Mouse (Mus musculus) testis, postnatal 14 days (tissue): ENCODE data around the gene Mum1.
"Not testable (repeated sequence)": the region's sequence is repeated elsewhere in the genome, so short reads cannot be mapped to it uniquely, and the experiment has no call there.

ENCODE experiments used
- DNase-seq: peaks from one replicate; pipeline ENCODE4 v3.0.0; 2021; ENCODE audit warnings: low spot score

The Mum1 gene

DNA sequence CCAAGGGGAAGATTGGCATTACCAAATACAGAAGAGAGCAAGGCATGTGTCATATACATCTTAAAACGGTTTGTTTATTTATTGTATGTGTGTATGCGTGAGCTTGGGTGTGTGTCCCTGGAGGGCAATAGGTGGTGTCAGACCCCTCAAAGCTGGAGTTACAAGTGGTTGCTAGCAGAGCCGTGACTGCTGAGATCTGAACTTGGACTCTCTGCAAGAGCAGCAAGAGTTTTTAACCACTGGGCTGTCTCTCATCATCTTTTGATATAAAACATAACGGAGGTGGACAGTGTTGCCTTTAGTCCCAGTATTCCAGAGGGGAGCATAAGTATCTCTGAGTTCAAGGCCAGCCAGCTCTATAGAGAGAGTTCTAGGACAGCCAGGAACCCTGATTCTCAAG, 18.0 kb upstream of the Mum1 start:
- no peak for DNase-seq

- no peak for DNase-seq
Observed at GRCm38 (mm10) chr10:80208841-80209371, 17.3 kb upstream of the Mum1 start.

- DNase-seq, result not testable (repeated sequence)
Observed at GRCm38 (mm10) chr10:80211547-80212103, 14.6 kb upstream of the Mum1 start.

- DNase-seq, result no peak
Observed at GRCm38 (mm10) chr10:80215048-80215772, 11.0 kb upstream of the Mum1 start.

GRCm38 (mm10) chr10:80220676-80221075, 5.6 kb upstream of the Mum1 start:
- no peak for DNase-seq

GRCm38 (mm10) chr10:80223137-80223536, 3.1 kb upstream of the Mum1 start:
- not testable (repeated sequence) for DNase-seq

DNA sequence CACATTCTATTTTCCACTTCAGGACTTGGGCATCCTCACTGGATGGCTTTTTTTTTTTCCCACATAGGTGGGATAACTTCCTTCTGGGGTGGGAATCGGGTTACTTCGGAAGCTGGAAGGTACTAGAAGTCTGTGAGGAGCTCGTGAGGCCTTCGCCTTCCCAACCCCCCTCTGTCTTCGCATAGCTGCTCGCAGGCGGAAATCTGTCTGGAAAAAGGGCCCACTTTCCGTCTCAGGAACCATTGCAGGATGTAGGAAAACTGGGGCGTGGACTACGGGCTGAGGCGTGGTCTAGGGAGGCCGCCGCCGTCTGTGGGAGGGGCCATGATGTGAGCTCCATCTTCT, 191 bp upstream of the Mum1 start:
- DNase-seq, result no peak

GRCm38 (mm10) chr10:80227166-80227539, 919 bp downstream of the Mum1 start:
- DNase-seq, result no peak

GRCm38 (mm10) chr10:80227877-80228775, 1.9 kb downstream of the Mum1 start:
- DNase-seq, result no peak

DNA sequence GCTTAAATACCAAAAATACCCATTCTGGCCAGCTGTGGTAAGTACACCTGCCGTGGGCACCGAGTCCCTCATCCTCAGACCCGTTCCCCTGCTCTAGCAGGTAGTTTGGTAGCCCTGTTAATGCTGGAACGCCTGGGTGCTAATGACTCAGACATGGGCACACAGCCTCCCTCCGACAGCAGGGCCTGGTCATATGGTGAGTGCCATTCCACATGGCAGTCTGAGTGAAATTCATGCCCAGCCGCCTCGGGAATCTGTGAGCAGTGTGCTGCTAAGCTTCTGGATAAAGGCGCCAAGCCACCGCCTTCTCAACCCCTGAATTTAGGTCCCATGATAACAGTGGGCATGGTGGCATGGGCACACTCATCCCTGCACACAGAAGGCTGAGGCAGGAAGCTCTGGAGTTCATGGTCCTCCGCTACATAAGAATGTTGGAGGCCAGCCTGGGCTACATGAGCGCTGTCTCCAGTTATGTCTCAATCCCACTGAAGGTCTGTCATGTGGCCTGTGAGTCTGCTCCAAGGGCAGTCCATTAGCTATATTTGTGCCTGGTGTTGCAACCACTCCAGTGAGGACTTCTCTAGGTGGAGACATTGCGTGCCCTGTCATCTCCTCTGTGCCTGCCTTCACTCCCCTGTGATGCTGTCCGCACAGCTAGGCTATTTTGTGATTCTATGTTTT, 10.1 kb downstream of the Mum1 start:
- no peak for DNase-seq

DNA sequence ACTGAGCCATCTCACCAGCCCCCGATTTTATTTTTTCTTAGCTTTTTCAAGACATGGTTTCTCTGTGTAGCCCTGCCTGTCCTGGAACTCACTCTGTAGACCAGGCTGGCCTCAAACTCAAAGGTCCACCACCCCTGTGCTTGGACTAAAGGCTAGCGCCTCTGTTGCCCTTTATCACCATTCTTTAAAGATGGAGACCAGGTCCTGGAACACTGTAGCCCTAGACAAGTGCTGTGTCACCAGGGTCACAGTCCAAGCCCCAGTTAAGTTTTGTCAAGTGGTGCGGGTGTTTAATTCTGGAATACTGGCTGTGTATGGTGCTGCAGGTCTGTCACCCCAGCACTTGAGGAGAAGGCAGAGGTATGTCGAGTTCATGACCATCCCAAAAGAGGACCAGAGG, 10.8 kb downstream of the Mum1 start:
- no peak for DNase-seq

DNA sequence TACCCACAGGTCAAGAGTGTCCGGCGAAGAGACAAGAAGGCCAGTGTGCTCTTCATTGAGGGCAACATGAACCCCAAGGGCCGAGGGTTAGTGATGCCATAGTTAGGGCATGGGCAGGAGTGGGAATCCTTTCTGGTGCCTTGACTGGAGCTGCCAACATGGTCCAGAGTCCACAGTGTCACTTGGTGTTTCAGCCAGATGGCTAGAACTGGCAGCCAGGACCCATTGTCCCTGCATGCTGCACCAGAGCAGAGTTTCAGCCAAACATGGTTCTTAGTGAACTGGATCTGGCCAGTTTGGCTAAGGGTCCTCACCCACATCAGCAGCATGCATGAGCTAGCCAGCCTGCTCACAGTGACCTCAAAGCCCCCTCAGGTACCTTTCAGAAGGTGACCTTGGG, 12.1 kb downstream of the Mum1 start:
- no peak for DNase-seq

- DNase-seq, result no peak
Observed at GRCm38 (mm10) chr10:80239791-80240190, 13.6 kb downstream of the Mum1 start.

DNA sequence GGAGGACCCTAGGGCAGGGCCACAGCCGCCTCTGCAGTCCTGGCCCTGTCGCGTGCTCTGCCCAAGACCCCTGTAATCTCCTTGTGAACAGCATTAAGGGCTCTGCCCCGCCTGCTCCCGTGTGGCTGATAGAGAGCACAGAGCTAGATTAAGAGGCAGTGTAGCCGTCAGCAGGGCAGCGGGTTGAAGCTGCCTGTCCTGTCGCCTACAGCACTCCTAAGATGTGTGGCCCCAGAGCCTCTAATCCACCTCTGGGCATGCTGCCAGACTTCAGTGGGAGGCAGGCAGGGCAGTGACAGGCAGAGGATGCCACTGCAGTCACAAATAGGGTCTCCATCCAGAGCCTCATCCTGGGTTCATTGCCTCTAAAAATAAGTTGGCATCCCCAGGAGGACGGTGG, 15.9 kb downstream of the Mum1 start:
- DNase-seq, result no peak

- DNase-seq, result no peak
Observed at GRCm38 (mm10) chr10:80242607-80243006, 16.4 kb downstream of the Mum1 start.

- DNase-seq, result no peak
Observed at GRCm38 (mm10) chr10:80244791-80245399, 18.7 kb downstream of the Mum1 start.

- DNase-seq, result peak; percentile 58
Observed at GRCm38 (mm10) chr10:80245600-80245999, 19.4 kb downstream of the Mum1 start.

DNA sequence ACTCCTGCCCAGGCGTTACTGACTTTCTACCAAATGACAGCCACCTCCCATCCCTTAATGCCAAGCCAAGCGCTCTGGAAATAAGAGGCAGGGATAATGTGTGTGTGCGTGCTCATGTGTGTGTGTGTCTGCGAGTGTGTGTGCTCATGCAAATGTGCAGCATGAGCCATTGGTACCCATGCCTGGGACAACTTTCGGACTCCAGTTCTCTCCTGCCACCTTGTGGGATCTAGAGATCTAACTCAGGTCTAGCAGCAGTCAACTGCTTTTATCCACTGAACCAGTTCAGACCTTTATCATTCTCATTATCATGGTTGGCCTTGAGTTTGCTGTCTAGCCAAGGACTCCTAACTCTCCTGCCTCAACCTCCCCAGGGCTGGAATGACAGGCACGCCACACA, 21.6 kb downstream of the Mum1 start:
- DNase-seq, result no peak

DNA sequence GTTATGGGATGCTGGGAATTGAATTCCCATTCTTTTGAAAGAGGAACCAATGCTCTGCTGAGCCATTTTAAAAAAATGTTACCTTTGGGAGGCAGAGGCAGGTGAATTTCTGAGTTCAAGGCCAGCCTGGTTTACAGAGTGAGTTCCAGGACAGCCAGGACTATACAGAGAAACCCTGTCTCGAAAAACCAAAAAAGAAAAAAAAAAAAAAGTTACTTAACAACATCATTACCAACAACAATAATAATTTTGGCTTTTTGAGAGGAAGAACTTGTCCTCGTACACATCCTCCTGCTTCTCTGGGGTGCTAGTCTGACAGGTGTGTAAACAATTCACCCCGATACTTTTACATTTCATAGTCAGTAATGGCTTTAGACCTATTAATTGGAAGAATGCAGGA, 22.2 kb downstream of the Mum1 start:
- not testable (repeated sequence) for DNase-seq

DNA sequence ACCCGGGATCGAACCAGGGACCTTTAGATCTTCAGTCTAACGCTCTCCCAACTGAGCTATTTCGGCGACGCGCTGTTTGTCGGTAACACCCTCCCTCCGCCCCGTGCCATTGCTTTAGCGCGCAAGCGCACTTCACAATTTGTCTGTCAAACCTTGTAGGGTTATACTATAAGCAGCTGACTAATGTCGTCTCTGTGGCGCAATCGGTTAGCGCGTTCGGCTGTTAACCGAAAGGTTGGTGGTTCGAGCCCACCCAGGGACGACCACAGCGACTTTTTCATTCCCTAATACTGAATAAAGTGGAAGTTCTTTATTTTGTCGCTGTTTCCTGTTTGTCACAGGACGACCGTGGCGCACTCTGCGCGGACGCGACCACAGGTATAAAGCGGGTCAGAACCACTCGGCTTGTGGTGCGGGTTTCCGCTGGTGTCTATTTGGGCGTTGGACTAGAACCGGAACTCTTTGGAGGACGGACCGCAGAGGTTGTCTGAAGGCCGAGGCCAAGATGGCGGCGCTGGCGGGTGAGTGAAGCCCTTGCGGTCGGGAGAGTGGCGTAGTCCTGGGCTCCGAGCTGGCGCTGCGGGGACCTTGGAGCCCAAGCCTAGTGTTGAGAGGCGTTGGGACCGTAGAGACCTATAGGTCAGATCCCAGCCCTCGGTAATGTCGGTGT, 22.9 kb downstream of the Mum1 start, which contains the start of gene Ndufs7:
TSS of gene Ndufs7 (plus strand) at position 151 of the 670 bp plus-strand sequence.
- peak; percentile 91 for DNase-seq

DNA sequence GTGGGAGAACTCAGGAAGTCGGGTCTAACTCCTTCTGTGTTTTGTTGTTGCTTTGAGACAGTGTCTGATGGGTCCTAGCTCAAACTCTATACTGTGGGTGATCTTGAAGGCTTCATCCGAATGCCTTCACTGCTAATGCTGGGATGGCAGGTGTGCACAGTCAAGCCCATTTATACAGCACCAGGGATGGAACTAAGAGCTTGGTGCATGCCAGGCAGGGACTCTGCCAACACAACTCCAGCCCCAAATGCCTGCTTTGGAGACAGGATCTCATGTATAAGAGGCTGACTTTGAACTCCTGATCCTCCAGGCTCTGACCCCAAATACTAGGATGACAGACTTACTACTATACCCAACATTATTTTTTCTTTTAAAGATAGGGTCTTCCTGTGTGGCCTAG, 23.8 kb downstream of the Mum1 start:
- no peak for DNase-seq
